Comparison of ENCODE assay signal across 9 mouse cellular contexts in genomic region chr16:77788041-77788780, GRCm38 (mm10).
A peak's percentile ranks its signal among the peaks of the same experiment; 100 is the strongest.
DNase-seq lines count a peak whose midpoint lies in the region; ATAC-seq lines count a peak whose summit lies in the region.
"Had no signal": no experiment of that assay in that cellular context is flagged by ENCODE, and none has a peak within 500 bp of the region (broad histone marks: within the 10 kb centered on the region; RNA-seq: fewer than 3 reads in every experiment).

No protein-coding gene starts in this region.

- ATAC-seq in hindbrain, embryonic 14.5 days (ENCODE audit: low FRiP score) = peak; percentile 94
- ATAC-seq in monocyte, adult 5-6 weeks (replicated peaks; ENCODE audit: insufficient number of reproducible peaks, low FRiP score, low TSS enrichment, poor library complexity, severe bottlenecking) = no peak

- H3K4me3 ChIP-seq in hindbrain, embryonic 14.5 days (replicated peaks; ENCODE audit: low read length) = no peak overlapping the region; the same call in 1 of the 2 replicates
- H3K4me3 ChIP-seq in limb, embryonic 10.5 days = no peak overlapping the region
- H3K4me3 ChIP-seq: limb, embryonic 12.5 days had no signal

- H3K36me3 ChIP-seq in hindbrain, embryonic 14.5 days (replicated peaks; ENCODE audit: control insufficient read depth, insufficient read depth) = no peaks in the 10 kb centered on the region
- no peaks in the 10 kb centered on the region for H3K36me3 ChIP-seq in limb, embryonic 10.5 days
- H3K36me3 ChIP-seq: limb, embryonic 12.5 days had no signal

- peaks cover 19% of the 10 kb centered on the region; the same call in 1 of the 2 replicates for H3K4me1 ChIP-seq in hindbrain, embryonic 14.5 days (replicated peaks; ENCODE audit: control insufficient read depth, insufficient read depth, low read length)
- peaks cover 6% of the 10 kb centered on the region; the same call in 1 of the 2 replicates for H3K4me1 ChIP-seq in limb, embryonic 10.5 days
- H3K4me1 ChIP-seq: limb, embryonic 12.5 days had no signal

- H3K9ac ChIP-seq in hindbrain, embryonic 14.5 days = peak overlapping the region; percentile 57
- H3K9ac ChIP-seq: limb, embryonic 12.5 days had no signal

- DNase-seq in Muller cell, postnatal 12 days (ENCODE audit: inconsistent ontology term) = peak; percentile 62
- peak; percentile 62 for DNase-seq in embryo, embryonic 10 days (ENCODE audit: low spot score)
- peak; percentile 80 for DNase-seq in hindbrain, embryonic 14.5 days (ENCODE audit: low spot score)
- DNase-seq in limb, embryonic 10.5 days (ENCODE audit: low spot score) = no peak
- peak; percentile 65 to 72 for DNase-seq in right cerebral cortex, postnatal 10 days (ENCODE audit: low spot score in 2 of 2)
- no peak for DNase-seq in gastrocnemius, postnatal 25 days
- no peak for DNase-seq in testis, postnatal 10 days (ENCODE audit: low spot score)

- H3K27ac ChIP-seq in hindbrain, embryonic 14.5 days = peak overlapping the region; percentile 99
- peak overlapping the region; percentile 32; the same call in 1 of the 2 replicates for H3K27ac ChIP-seq in limb, embryonic 10.5 days
- H3K27ac ChIP-seq: limb, embryonic 12.5 days had no signal

- no peaks in the 10 kb centered on the region for H3K9me3 ChIP-seq in hindbrain, embryonic 14.5 days (ENCODE audit: control insufficient read depth, low read length)
- no peaks in the 10 kb centered on the region for H3K9me3 ChIP-seq in limb, embryonic 10.5 days (replicated peaks)
- H3K9me3 ChIP-seq: limb, embryonic 12.5 days had no signal

- peak overlapping the region; percentile 41 for H3K4me2 ChIP-seq in hindbrain, embryonic 14.5 days (replicated peaks)
- H3K4me2 ChIP-seq: limb, embryonic 12.5 days had no signal

- H3K27me3 ChIP-seq in hindbrain, embryonic 14.5 days (ENCODE audit: control insufficient read depth, insufficient read depth, low read length) = no peaks in the 10 kb centered on the region
- no peaks in the 10 kb centered on the region for H3K27me3 ChIP-seq in limb, embryonic 10.5 days (ENCODE audit: low read depth, poor library complexity, severe bottlenecking)
- H3K27me3 ChIP-seq: limb, embryonic 12.5 days had no signal

- WGBS in hindbrain, embryonic 14.5 days = 21% methylated on average over 20 of the region's 20 CpGs
- WGBS in limb, embryonic 10.5 days = 90% methylated on average over 20 of the region's 20 CpGs

Comparison
In these comparisons a context has a peak if more than half of its experiments do, and no peak if none do; other contexts are left out.
1. DNase-seq: peak in Muller cell, postnatal 12 days (single experiment), embryo, embryonic 10 days (single experiment), hindbrain, embryonic 14.5 days (single experiment) and right cerebral cortex, postnatal 10 days (2 of 2); none in limb, embryonic 10.5 days (single experiment), gastrocnemius, postnatal 25 days (single experiment) and testis, postnatal 10 days (single experiment).